Mouse (Mus musculus): ENCODE data around the gene Hmox1.
A peak's percentile ranks its signal among the peaks of the same experiment; 100 is the strongest.

Hmox1 gene

DNA sequence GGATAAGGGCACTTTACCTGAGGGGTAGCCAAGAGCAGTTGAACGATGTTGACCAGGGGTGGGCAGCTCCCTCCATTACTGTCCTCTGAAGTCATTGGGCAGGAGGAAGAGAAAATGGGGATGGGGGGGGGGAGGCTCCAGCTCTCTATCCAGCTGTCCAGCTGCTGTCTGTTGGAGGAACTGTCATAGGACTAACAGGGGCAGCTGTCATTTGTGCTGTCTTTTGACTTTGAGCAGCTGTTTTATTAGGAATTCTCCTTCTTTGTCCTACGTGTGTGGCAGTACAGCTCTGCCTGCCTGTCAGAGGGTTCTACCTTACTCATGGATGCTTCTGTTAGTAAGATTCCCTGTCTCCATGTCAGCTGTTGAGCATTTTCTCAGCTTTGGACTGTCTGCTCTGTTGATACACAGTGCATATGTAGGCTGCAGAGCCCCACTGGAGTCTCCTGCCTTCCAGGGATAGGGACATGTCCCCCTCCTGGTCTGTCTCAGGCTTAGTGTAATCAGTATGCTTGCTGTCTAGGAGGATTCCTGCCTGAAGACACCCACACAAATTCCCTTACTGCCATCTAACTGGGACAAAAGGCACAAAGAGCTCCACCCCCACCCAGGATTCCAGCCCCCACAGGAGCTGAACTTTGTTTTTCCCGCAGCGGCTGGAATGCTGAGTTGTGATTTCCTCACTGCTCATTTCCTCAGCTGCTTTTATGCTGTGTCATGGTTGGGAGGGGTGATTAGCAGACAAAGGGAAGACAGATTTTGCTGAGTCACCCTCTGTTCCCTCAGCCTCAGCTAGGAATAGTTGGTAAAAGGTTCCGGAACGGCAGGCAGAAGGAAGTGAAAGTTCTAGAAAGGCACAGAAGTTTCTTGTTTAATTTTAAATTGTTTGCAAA lies 4.2 kb upstream of the Hmox1 start:
- peak; percentile 50 for DNase-seq (ENCODE audit: low read depth)

DNA sequence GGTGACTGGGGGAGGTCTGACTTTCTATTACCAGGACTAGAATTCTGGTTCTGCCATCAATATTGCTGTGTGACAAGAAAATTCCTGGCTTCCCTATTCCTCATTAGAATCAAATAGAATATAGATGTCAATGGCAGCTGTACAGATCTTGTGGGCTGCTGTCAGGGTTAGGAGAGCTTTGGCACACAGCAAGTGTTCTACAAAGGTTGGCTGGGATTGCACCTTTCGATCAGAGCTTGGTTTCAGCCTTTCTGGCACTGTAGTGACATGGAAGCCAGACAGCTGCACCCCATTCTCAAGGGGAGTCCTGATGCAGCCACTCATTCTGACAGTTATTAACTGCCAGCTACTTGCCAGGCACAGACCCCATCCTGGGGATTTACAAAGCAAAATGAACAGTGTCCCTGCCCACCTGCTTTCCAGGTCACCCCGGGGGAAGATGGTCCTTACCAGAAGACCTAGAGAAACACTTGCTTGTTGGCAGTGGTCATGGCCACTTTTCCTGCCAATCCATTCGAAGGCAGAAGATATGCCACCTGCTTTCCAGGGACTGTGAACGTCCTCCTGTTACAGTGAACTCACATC lies 2.5 kb upstream of the Hmox1 start:
- DNase-seq (ENCODE audit: low read depth) = no peak

DNA sequence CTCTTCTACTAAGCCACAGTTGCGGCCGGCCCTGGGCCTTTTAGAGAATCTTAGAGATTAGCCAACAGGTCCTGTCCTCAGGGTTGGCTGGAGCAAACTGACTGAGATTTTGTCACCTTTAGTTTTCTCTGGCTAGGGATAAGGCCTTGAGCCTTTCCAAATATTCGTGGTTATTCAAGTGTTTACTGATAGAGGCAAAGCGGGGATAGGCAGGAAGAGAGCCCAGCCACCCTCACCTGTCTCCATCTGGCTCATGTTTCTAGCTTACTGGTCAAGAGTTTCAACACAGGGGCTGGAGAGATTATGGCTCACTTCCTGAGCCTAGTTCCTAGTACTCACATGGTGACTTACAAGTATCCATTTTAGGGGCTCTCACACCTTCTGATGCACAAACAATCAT lies 9.5 kb downstream of the Hmox1 start:
- no peak for DNase-seq (ENCODE audit: low read depth)

DNA sequence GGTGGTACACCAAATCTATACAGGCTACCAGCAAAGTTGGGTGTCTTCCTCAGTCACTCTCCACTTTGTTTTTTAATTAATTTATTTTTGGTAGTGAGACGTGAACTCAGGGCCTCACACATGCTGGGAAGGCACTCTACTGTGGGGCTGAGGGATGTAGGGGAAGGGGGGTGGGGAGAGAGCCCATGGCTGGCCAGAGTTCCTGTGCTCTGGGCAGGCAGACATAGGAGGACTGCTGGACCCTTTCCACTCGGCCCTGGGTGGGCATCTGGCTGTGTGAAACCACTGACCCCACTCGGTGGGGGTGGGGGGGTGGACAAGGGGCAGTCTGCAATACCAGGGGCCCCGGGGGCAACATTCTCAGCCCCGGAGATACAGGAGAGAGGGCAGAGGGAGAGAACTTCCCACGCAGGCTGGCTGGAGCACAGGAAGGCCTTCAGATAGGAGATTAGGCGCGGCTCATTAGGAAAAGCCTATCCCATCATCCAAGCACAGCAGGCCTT lies 10.0 kb downstream of the Hmox1 start:
- no peak for DNase-seq (ENCODE audit: low read depth)

DNA sequence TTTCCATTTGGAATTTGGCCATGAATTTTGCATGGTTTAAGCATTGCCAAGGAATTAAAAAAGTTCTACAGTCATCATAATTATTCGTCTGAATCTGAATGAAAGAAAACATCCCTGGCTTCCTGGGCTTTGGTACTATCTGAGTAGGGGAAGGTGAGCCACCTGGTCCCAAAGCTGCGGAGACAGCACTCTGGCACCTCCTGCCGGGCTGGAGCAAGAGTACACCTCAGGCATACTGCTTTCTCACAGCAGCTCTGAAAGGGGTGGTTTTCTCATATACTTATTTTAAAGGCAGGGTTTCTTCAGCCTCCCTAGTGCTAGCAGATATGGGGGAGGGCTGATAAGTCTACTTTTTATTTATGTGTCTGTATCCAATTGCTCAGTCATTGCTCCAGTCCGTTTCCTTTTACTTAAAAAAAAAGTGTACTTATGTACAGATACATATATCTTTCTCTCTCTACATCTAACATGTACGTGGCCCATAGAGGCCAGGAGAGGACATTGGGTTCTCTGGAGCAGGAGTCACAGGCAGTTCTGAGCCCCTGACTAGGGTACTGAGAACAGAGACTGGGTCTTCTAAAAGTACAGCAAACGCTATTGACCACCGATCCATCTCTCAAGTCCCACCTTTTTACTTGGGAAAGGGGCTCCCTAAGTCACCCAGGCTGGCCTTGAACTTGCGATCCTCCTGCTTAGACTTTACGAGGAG lies 15.3 kb downstream of the Hmox1 start:
- peak; percentile 76 for DNase-seq (ENCODE audit: low read depth)

DNA sequence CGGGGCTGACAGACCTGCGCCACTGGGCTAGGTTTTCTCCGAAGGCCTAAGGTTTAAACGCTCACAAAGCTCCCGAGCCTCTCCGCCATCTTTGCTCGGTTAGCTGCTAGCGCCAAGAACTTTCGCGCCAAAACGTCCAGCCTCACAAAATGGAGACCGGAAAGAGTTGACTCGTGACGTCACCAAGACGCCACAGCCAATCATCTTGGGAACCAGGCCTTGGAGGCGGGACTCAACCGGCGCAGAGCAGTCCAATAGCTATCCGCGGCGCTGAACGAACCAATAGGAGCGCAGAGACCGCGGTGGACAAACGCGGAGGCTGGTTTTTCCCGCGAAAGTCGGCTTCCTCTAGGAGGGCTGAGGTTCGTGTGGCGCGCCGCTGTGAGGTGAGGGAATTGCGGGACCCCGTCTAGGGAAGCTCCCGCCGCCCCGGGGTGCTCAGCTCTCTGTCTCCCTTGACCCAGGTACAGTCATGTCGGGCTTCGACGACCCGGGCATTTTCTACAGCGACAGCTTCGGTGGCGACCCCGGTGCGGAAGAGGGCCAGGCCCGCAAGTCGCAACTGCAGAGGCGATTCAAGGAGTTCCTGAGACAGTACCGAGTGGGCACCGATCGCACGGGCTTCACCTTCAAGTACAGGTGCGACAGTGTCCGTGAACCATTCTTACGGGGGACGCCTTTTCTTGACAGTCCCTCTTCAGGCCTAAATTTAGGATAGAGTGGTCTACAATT lies 16.0 kb downstream of the Hmox1 start, which contains the start of gene Mcm5:
Gene Mcm5 (plus strand): TSS at position 334 of the 732 bp plus-strand sequence.
- peak; percentile 99 for DNase-seq (ENCODE audit: low read depth)

DNA sequence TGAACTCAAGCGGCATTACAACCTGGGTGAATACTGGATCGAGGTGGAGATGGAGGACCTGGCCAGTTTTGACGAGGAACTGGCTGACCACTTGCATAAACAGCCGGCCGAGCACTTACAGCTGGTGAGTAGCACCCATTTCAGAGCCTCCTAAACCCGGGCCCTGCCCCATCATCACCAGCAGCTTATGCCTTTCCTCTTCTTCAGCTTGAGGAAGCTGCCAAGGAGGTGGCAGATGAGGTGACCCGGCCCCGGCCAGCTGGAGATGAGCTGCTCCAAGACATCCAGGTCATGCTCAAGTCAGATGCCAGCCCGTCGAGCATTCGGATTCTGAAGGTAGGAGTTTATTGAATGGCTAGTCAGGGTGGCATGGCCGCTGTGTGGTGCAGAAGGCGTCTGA lies 16.7 kb downstream of the Hmox1 start:
- DNase-seq (ENCODE audit: low read depth) = no peak

DNA sequence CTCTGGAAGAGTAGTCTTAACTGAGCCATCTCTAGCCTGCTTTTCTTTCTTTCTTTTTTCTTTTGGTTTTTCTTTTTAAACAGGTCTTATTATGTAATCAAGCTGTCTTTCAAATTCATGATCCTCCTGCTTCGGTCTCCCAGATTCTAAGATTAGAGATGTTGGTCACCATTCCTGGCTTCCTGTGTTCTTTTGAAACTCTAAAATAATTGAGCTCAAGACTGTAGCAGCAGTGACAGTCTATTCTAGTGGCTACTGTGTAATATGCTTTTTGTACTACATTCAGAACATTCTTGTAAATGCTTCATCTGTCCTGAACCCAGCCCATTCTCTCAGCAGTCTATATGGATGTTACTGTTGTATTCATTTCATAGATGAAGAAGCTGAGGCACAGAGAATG lies 25.1 kb downstream of the Hmox1 start:
- no peak for DNase-seq (ENCODE audit: low read depth)

DNA sequence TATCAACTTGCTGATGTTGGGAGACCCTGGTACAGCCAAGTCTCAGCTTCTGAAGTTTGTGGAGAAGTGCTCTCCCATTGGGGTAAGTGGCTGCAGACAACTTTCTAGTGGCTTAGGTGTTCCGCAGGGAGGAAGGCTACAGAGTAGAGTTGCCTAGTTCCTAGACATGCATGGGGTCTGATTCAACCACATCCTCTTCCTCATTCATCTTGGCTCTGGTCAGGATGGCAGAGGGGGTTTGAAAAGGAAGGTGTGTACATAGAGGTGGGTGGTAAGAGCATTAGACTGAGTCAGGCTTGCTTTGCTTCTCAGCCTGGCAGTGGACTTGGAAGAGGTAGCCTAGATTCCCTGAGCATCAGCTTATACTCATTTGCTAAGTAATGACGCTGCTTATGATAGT lies 25.9 kb downstream of the Hmox1 start:
- DNase-seq (ENCODE audit: low read depth) = no peak

DNA sequence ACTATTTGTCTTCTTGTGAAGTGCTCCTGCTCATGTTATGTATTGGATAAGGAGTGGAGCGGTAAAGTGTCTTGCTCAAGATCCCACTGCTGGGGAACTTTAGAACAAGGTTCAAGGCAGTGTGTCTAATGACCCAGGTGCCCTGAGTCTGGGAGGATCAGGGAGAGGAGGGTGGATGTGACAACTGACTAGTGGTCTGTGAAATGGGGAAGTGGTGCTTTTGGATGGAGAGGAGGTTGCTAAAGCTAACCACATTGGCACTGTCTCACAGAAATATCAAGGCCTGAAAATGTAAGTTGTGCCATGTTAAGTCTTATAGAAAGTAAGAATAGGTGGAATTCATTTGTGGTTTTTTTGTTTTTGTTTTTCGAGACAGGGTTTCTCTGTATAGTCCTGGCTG lies 26.3 kb downstream of the Hmox1 start:
- peak; percentile 38 for DNase-seq (ENCODE audit: low read depth)

DNA sequence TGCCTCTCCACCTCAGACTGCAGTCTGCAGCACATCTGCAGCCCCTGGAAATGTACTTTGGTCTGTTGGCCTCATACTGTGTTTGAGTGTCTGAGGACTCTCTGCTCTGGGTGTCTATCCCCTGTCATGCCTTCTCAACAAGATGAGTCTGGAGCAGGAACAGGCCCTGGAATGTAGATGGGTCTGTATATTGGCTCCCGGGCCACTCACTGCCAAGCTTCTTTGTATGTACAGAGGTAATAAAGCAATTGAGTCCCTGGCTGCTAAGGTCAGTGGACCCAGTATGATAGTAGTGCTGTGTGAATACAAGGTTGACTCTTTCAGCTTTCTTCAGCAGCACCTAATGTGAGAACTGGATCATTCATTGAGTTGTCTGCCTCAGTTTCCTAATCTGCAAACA lies 34.0 kb downstream of the Hmox1 start:
- DNase-seq (ENCODE audit: low read depth) = no peak

DNA sequence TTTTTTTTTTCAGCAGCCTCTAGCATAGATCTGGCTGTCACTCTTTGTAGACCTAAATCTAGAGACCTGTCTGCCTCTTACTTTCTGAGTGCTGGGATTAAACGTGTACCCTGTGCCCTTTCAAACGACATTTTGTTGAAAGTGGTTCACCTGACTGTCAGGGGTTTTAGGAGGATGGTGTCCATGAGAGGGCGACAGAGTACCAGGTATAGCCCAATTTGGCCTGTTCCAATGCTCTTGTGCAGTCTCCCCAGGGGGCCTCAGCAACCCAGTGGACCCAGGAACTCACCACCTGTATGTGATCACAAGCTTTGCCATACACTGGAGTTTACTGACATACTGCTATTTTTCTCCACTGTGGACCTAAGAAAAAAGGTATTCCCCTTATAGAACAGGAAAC lies 39.1 kb downstream of the Hmox1 start:
- DNase-seq (ENCODE audit: low read depth) = peak; percentile 23

DNA sequence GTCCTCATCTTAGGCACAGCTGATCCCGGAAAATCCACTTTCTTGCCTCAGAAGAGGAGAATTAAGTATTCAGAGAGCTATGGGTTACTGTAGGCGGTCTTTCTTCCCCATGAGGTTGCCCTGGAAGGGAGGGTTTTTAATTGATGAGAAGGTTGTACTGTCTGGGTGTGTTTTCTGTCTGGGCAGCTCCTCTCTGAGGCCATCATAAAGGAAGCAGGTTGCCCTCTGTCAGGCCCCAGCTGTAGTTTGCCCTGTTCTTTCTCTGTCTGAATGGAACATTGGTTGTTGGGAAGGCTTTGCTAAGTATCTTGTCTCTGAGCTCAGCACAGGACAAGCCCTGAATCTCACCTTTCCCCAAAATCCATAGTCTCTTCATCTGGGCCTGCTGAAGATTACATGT lies 40.0 kb downstream of the Hmox1 start:
- no peak for DNase-seq (ENCODE audit: low read depth)

DNA sequence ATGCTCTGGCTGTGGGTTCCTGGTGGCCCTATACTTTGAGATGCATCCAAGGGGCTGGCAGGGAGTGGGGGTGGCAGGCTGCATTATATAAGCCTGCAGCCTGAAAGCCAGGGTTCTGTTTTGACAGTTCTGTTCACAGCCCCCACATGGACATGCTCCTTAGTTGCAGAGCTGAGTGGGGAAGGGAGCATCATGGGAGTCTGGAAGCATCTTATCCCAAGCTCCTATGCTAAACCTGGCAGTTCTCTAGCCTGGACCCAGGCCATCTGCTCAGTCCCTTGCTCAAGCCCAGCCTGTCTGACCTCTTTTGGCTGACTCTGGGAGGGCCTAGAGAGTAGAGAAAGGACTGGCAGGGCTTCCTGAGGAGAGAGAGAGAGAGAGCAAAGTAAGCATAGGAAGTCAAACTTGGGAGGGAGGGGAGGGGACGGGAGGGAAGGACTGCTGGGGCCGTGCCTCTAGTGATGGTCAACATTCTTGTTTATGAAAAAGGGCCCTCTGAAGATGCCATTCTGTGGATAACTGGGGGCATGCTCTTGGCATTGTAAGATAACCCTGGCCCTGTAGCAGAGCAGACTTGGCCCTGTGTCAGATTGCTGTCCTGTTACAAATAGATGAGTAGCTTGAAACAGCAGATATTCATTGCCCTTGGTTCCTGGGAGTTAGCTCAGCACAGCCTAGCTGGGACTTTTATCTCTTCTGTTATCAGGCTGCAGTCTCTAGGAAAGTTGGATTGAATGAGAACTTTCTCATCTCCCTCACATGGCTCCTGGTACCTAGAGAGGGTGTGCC lies 41.4 kb downstream of the Hmox1 start:
- no peak for DNase-seq (ENCODE audit: low read depth)

DNA sequence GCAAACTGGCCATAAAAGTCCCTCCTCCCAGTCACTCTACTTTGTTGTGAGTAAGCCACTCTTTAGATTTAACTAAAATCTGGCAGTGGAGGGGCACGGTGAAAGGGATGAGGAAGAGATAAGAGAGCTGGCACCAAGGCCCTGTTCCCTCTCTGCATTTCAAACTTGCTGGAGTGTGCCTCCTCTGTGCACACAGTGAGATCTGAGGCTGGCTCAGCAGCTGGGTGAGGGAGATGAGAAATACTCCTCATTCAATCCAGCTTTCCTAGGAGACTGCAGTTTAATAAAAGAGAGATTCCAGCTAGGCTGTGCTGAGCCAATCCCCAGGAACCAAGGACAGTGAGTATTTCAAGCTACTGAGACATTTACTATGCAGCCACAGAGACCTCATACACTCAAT lies 42.3 kb downstream of the Hmox1 start:
- no peak for DNase-seq (ENCODE audit: low read depth)

DNA sequence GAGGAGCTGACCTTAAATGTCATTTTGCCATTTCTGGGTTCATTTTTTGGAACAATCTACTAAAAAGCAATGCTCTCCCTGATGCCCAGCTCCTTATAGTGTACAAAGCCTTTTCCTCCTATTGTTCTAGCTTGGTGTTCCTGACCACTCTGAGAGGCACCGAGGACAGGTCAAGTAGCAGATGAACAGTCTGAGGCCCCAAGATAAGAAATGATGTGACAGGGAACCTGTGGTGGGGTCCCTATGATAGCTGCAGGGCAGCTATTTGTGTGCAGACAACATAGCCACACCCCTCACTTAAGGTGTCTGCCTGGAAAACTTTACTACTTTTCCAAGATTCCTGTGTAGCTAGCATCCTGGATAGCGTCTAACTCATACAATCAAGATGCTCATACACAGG lies 42.8 kb downstream of the Hmox1 start:
- DNase-seq (ENCODE audit: low read depth) = no peak

DNA sequence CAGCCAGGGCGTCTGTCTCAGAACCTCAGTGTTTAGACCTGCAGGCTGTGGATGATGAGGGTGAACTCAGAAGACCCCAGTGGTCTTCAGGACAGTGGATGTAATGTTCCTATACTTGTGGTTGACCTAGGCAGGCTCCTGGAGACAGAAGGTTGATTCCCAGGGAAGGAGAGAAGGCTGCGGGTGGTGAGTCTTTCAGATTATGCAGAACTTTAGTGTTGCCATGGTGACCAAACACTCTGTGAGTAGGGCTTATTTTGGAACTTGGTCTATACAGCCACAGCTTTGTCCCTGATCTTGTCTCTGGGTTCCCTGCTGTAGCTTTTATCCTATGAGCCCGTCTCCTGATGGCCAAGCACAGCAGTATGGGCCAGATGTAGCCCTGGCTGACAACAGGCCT lies 44.1 kb downstream of the Hmox1 start:
- no peak for DNase-seq (ENCODE audit: low read depth)

Data from c-Kit-positive CD71-negative TER-119-negative erythroid progenitor cells, embryonic 14.5 days (primary cell).